Mouse (Mus musculus): ENCODE data around the gene Hmga2. TPM values are rescaled to one million over a fixed set of nuclear protein-coding genes. Genes with fewer than 3 reads are reported as not detected.

The Hmga2 gene
- total RNA-seq (2018; cell fraction: chromatin; rRNA removed) = 10 to 100 TPM in 16 of 26 experiments, 1 to 10 TPM in 10; 1.9 to 95.1 (median 16.8) TPM
- 10 to 100 TPM in 13 of 26 experiments, 1 to 10 TPM in 11, under 1 TPM in 2; 0.96 to 31.6 (median 9.4) TPM for total RNA-seq (2018; cell fraction: cytosol; rRNA removed)
- 100 to 1,000 TPM in 1 of 26 experiments, 10 to 100 TPM in 12, 1 to 10 TPM in 13; 1.1 to 120 (median 10.5) TPM for total RNA-seq (2018; cell fraction: nucleus; rRNA removed)
- polyA plus RNA-seq (2018) = 3.6 to 62.9 TPM (median 18.0 TPM) in 3 replicates

GRCm38 (mm10) chr10:120475601-120476515, at the start of gene Hmga2:
Hmga2 (minus strand) TSS chr10:120476469.
- Histone ChIP-seq H3K27ac (peak within 1 kb of the TSS; percentile 73), H3K4me3 (ENCODE audit: inconsistent target) (peak within 1 kb of the TSS; percentile 59), H3K36me3 (ENCODE audit: inconsistent target) (no peaks in the 10 kb centered on the region), H3K79me2 (ENCODE audit: inconsistent target) (peaks cover 32% of the 10 kb centered on the region)
- under 1% methylated on average over 97 of the region's 99 CpGs for WGBS (ENCODE audit: missing documents)

- 23% methylated on average over 2 of the region's 2 CpGs for whole genome bisulfite sequencing (ENCODE audit: missing documents)
- H3K27ac ChIP-seq = no peak overlapping the region
- H3K4me3 ChIP-seq (ENCODE audit: inconsistent target) = no peak overlapping the region
- H3K36me3 ChIP-seq (ENCODE audit: inconsistent target) = no peaks in the 10 kb centered on the region
- no peaks in the 10 kb centered on the region for H3K79me2 ChIP-seq (ENCODE audit: inconsistent target)
Measured at GRCm38 (mm10) chr10:120522959-120523358, 46.7 kb upstream of the Hmga2 start.

GRCm38 (mm10) chr10:120521912-120522575, 45.8 kb upstream of the Hmga2 start:
- H3K79me2 ChIP-seq (ENCODE audit: inconsistent target) = no peaks in the 10 kb centered on the region
- no peaks in the 10 kb centered on the region for H3K36me3 ChIP-seq (ENCODE audit: inconsistent target)
- no peak overlapping the region for H3K27ac ChIP-seq
- 94% methylated on average over 9 of the region's 9 CpGs for WGBS (ENCODE audit: missing documents)
- H3K4me3 ChIP-seq (ENCODE audit: inconsistent target) = no peak overlapping the region

- no peaks in the 10 kb centered on the region for H3K36me3 ChIP-seq (ENCODE audit: inconsistent target)
- WGBS (ENCODE audit: missing documents) = 83% methylated on average over 8 of the region's 8 CpGs
- H3K4me3 ChIP-seq (ENCODE audit: inconsistent target) = no peak overlapping the region
- H3K79me2 ChIP-seq (ENCODE audit: inconsistent target) = no peaks in the 10 kb centered on the region
- H3K27ac ChIP-seq = no peak overlapping the region
Measured at GRCm38 (mm10) chr10:120516311-120516710, 40.0 kb upstream of the Hmga2 start.

- Histone ChIP-seq H3K4me3 (ENCODE audit: inconsistent target) (no peak overlapping the region), H3K79me2 (ENCODE audit: inconsistent target) (no peaks in the 10 kb centered on the region), H3K36me3 (ENCODE audit: inconsistent target) (no peaks in the 10 kb centered on the region), H3K27ac (no peak overlapping the region)
- 87% methylated on average over 9 of the region's 9 CpGs for WGBS (ENCODE audit: missing documents)
Measured at GRCm38 (mm10) chr10:120513721-120514120, 37.5 kb upstream of the Hmga2 start.

- Histone ChIP-seq H3K36me3 (ENCODE audit: inconsistent target) (no peaks in the 10 kb centered on the region), H3K27ac (no peak overlapping the region)
- WGBS (ENCODE audit: missing documents) = 87% methylated on average over 4 of the region's 4 CpGs
Measured at GRCm38 (mm10) chr10:120512946-120513345, 36.7 kb upstream of the Hmga2 start.

GRCm38 (mm10) chr10:120512121-120512520, 35.9 kb upstream of the Hmga2 start:
- WGBS (ENCODE audit: missing documents) = 94% methylated on average over 8 of the region's 8 CpGs
- Histone ChIP-seq H3K36me3 (ENCODE audit: inconsistent target) (no peaks in the 10 kb centered on the region), H3K27ac (no peak overlapping the region), H3K4me3 (ENCODE audit: inconsistent target) (no peak overlapping the region), H3K79me2 (ENCODE audit: inconsistent target) (no peaks in the 10 kb centered on the region)

More at GRCm38 (mm10) chr10:120512946-120513345, 36.7 kb upstream of the Hmga2 start:
- Histone ChIP-seq H3K79me2 (ENCODE audit: inconsistent target) (no peaks in the 10 kb centered on the region), H3K4me3 (ENCODE audit: inconsistent target) (no peak overlapping the region)

GRCm38 (mm10) chr10:120503959-120504358, 27.7 kb upstream of the Hmga2 start:
- WGBS (ENCODE audit: missing documents) = 85% methylated on average over 5 of the region's 5 CpGs
- Histone ChIP-seq H3K27ac (no peak overlapping the region), H3K4me3 (ENCODE audit: inconsistent target) (no peak overlapping the region), H3K36me3 (ENCODE audit: inconsistent target) (no peaks in the 10 kb centered on the region), H3K79me2 (ENCODE audit: inconsistent target) (no peaks in the 10 kb centered on the region)

GRCm38 (mm10) chr10:120500794-120501193, 24.5 kb upstream of the Hmga2 start:
- H3K36me3 ChIP-seq (ENCODE audit: inconsistent target) = no peaks in the 10 kb centered on the region
- no peaks in the 10 kb centered on the region for H3K79me2 ChIP-seq (ENCODE audit: inconsistent target)
- WGBS (ENCODE audit: missing documents) = 82% methylated on average over 8 of the region's 9 CpGs
- H3K27ac ChIP-seq = no peak overlapping the region
- no peak overlapping the region for H3K4me3 ChIP-seq (ENCODE audit: inconsistent target)

GRCm38 (mm10) chr10:120498086-120498485, 21.8 kb upstream of the Hmga2 start:
- no peak overlapping the region for H3K4me3 ChIP-seq (ENCODE audit: inconsistent target)
- no peaks in the 10 kb centered on the region for H3K36me3 ChIP-seq (ENCODE audit: inconsistent target)
- H3K79me2 ChIP-seq (ENCODE audit: inconsistent target) = no peaks in the 10 kb centered on the region
- no peak overlapping the region for H3K27ac ChIP-seq

GRCm38 (mm10) chr10:120494653-120495052, 18.4 kb upstream of the Hmga2 start:
- Histone ChIP-seq H3K79me2 (ENCODE audit: inconsistent target) (no peaks in the 10 kb centered on the region), H3K4me3 (ENCODE audit: inconsistent target) (no peak overlapping the region), H3K36me3 (ENCODE audit: inconsistent target) (no peaks in the 10 kb centered on the region), H3K27ac (no peak overlapping the region)
- WGBS (ENCODE audit: missing documents) = 100% methylated on average over 1 of the region's 1 CpGs

GRCm38 (mm10) chr10:120491477-120491876, 15.2 kb upstream of the Hmga2 start:
- Histone ChIP-seq H3K4me3 (ENCODE audit: inconsistent target) (no peak overlapping the region), H3K27ac (no peak overlapping the region), H3K79me2 (ENCODE audit: inconsistent target) (no peaks in the 10 kb centered on the region), H3K36me3 (ENCODE audit: inconsistent target) (no peaks in the 10 kb centered on the region)
- 50% methylated on average over 5 of the region's 5 CpGs for WGBS (ENCODE audit: missing documents)

- Histone ChIP-seq H3K79me2 (ENCODE audit: inconsistent target) (no peaks in the 10 kb centered on the region), H3K27ac (no peak overlapping the region), H3K36me3 (ENCODE audit: inconsistent target) (no peaks in the 10 kb centered on the region), H3K4me3 (ENCODE audit: inconsistent target) (no peak overlapping the region)
- WGBS (ENCODE audit: missing documents) = 87% methylated on average over 3 of the region's 3 CpGs
Measured at GRCm38 (mm10) chr10:120489611-120490010, 13.3 kb upstream of the Hmga2 start.

- Histone ChIP-seq H3K27ac (no peak overlapping the region), H3K79me2 (ENCODE audit: inconsistent target) (no peaks in the 10 kb centered on the region), H3K4me3 (ENCODE audit: inconsistent target) (no peak overlapping the region), H3K36me3 (ENCODE audit: inconsistent target) (no peaks in the 10 kb centered on the region)
- WGBS (ENCODE audit: missing documents) = 81% methylated on average over 4 of the region's 4 CpGs
Measured at GRCm38 (mm10) chr10:120488526-120488925, 12.3 kb upstream of the Hmga2 start.

- Histone ChIP-seq H3K36me3 (ENCODE audit: inconsistent target) (no peaks in the 10 kb centered on the region), H3K4me3 (ENCODE audit: inconsistent target) (no peak overlapping the region), H3K27ac (no peak overlapping the region), H3K79me2 (ENCODE audit: inconsistent target) (no peaks in the 10 kb centered on the region)
- WGBS (ENCODE audit: missing documents) = 100% methylated on average over 1 of the region's 1 CpGs
Measured at GRCm38 (mm10) chr10:120487881-120488280, 11.6 kb upstream of the Hmga2 start.
